Mouse (Mus musculus): ENCODE measurements around the gene Mvk.
A peak's percentile ranks its signal among the peaks of the same experiment; 100 is the strongest.

- 0 out of 2 replicates have a peak, but pooled peaks have one; percentile 12 for TF ChIP-seq CTCF (IDR thresholded peaks at IDR 0.05; ENCODE audit: borderline replicate concordance, control insufficient read depth, extremely low read depth, insufficient read depth, low read length, poor library complexity)
- TF ChIP-seq POLR2A (IDR thresholded peaks at IDR 0.05; ENCODE audit: control insufficient read depth, extremely low read depth, insufficient read depth, low read length, poor library complexity), result no peak; the same call in 1 of the 2 replicates
Measured at GRCm38 (mm10) chr5:114504826-114505225, 60.8 kb downstream of the Mvk start.

All from thymus, adult 2 months (tissue).